Mouse (Mus musculus): ENCODE measurements around the gene Ptch2.

Ptch2 gene

GRCm38 (mm10) chr4:117155020-117155791 lies 59.3 kb downstream of the Ptch2 start:
- DNase-seq (ENCODE audit: low spot score), result no peak

GRCm38 (mm10) chr4:117155792-117156355 lies 60.0 kb downstream of the Ptch2 start, which contains the start of gene Rps8:
TSS of gene Rps8 (minus strand) at chr4:117156243.
- DNase-seq (ENCODE audit: low spot score), result peak; percentile 77

- DNase-seq (ENCODE audit: low spot score), result no peak
Observed at GRCm38 (mm10) chr4:117156372-117156771, 60.5 kb downstream of the Ptch2 start.

GRCm38 (mm10) chr4:117159666-117160065 lies 63.8 kb downstream of the Ptch2 start:
- no peak for DNase-seq (ENCODE audit: low spot score)

GRCm38 (mm10) chr4:117161183-117161582 lies 65.3 kb downstream of the Ptch2 start:
- DNase-seq (ENCODE audit: low spot score), result no peak

Data from c-Kit-positive CD71-positive TER-119-positive erythroid progenitor cells, embryonic 14.5 days (primary cell).